Mouse (Mus musculus): ENCODE data around the gene Tnfsfm13.

Gene Tnfsfm13

DNA sequence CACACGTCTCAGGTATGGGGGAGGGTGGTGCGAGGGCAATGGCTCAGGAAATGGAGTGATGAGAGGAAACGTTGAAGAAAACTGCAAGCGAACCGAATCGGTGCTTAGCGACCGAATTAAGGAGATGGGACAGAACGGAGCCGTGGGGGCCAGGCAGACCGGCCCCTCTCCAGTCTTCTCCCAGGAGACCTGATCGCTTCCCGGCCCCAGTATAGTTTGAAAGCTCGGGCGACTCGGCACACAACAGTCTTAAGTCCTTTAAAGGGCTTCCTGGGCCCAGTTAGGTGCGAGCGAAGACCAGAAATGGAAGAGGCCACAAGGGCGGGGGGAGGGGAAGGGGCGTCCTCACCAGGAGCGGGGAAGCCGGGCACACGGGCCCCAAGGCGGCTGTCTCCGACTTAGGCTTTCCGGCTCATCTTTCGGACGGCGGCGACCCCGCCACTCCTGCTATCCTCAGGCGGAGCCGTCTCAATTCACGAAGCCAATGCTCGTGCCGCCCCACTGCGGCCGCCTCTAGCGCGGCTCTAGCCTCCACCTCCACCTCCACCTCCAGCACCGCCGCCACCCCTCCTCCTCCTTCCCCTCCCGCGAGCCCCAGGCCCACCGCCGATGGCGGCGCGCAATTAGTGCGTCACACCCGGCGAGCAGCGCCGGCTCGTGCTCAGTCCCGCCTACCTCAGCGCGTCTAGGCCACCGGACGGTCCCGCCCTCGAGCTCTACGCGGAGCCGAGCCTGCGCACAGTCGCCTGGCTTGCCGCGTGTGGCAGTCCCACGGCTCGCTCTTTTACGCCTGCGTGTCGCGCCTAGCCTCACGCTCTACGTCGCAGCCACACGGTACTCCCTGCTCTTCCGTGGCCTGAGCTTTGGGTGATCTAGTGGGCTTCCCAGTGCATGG lies 14.3 kb downstream of the Tnfsfm13 start, which contains the start of gene Senp3:
Gene Senp3, minus strand, starts transcription at position 771 of the 895 bp plus-strand sequence.
- peak; percentile 97 for DNase-seq (ENCODE audit: low read depth)

DNA sequence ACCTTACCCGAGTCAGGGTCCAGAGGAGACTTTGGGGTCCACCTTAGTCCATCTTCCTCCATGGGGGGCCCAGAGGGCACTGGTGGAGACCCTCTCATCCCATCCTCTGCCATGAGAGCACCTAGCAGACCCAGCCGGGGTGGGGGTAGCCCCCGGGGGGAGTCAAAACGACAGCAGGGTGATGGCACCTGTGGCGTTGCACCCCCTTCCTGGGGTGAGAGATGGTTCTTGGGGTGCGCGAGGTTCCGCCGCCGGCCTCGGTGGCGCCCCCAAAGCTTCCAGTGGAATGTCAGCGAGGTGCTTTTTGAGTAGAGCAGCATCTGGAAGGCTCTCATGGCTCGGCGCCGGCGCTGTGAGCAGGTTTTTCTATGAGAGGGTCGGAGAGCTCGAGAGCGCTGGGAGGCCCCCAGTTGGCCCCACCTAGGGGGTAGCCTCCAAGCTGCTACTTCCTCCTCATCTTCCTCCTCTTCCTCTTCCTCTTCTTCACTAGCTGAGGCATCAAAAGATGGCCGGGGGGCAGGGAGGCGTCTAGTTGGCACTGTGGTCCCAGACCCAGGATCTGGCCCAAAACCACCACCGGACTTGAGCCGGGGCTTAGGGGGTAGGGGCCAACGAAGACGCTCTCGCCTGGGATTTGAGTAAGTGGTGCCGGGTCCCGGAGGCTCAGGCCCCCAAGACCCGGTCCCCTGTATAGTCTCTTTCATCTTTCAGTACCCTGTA lies 15.6 kb downstream of the Tnfsfm13 start:
- no peak for DNase-seq (ENCODE audit: low read depth)

DNA sequence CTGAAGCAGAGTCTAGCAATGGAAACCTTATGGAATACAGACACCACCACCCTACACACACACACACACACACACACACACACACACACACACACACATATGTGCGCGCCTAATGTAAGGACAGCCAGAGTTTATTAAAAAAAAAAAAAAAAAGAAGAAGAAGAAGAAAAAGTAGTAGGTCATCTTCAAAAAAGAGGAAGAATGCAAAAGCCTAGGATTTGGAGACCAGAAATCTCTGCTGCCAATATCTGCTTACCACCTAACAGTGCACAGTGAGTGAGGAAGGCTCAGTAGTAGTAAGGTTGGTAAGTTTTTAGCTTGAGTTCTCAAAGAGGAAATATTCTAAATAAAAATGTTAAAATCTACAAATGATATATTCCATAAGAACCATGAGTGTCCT lies 16.8 kb downstream of the Tnfsfm13 start:
- no peak for DNase-seq (ENCODE audit: low read depth)

DNA sequence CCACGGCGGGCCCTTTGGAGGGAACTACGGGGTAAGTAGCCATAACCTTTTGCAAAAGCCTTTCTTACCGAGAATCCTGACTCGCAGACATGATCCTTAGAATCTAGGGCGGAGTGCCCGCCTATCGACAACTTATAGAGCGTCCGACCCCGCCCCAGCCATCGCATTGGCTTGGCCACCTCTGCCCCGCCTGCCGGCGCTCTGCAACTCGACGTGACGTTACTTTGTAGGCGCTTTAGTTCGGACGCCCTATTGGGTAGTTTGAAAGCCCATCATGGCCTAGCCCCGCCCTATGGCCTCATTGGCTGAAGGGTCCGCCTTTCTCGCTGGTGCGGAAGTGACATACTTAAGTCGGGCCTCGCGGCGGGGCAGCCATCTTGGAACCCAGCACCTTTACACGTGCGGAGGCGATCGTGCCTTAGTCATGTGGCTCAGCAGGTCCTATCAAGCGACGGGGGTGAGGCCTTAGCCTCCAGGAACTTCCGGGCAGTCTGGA lies 23.6 kb downstream of the Tnfsfm13 start, which contains the start of gene Eif4a1:
Gene Eif4a1, minus strand, starts transcription at position 213 of the 496 bp plus-strand sequence.
- DNase-seq (ENCODE audit: low read depth): peak; percentile 100

DNA sequence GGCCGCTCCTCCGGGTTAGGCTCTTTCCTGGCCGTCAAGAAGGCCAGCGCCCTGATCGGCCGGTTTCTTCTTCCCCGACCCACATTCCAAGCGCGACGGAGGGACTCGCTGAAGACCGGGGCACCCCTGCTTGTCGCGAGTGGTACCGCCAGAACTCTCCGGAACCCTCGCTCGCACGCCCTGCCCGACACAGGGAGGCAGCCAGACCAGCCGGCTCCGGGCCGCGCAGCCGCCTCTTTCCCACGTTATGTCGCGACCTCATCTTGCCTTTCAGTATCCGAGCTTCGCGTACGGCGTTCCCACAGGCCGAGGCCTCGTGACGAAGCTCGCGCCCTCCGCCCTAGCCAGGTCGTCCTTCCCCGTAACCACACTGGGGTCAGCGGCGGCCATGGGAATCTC lies 24.2 kb downstream of the Tnfsfm13 start:
- DNase-seq (ENCODE audit: low read depth): no peak

DNA sequence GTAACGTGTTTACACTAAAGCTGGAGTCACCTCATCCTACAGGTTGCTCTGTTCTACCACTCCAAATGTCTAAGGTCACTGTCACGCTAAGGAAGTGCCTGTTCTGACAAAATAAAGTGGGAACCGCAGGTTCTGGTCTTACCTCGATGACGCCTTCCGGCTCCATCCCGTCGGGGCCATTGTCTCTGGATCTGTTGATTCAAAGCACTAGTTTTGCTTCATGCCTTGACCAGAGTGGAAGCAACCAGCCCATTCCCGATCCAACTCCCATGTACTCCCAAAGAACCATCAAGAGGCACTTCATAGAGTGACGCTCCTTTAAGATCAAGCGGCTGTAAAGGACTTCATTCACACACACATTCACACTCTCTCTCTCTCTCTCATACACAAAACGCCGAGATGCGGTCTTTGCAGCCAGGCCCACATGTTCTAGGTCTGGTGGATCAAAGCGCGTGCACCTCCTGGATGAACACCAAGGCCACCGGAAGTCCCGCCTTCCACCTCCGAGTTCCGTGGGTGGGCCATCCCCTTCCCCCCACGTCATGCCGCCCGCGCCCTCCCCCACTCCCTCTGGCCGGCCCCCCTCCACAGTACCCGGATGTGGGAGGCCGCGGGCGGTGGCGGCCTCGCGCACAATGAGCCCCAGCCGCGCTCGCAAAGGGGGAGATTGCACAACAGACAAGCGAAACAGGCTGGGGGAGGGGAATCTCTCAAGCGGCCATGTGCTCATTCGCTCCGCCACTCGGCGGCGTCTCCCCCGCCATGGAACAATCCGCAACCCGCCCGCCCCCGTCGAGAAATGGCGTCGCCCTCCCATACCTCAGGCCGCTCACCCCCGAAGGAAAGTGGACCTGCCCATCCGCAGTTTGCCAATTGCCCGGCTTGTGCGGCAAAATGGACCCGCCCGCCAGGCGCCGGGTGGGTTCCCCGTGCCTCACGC lies 24.8 kb downstream of the Tnfsfm13 start:
- peak; percentile 99 for DNase-seq (ENCODE audit: low read depth)

DNA sequence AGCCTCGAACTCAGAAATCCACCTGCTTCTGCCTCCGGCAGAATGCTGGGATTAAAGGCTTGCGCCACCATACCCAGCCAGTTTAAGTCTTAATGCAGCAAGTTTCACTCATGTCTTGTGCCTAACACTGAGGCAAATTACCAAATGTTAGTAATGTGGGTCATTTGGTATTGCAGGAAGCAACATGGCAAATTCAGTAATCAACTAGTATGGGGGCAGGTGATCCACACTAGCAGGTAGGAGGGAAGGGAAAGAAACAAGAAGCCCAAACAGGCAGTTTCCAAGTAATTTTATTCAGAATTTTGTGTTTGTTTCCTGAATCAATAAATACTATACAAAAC lies 29.3 kb downstream of the Tnfsfm13 start:
- no peak for DNase-seq (ENCODE audit: low read depth)

DNA sequence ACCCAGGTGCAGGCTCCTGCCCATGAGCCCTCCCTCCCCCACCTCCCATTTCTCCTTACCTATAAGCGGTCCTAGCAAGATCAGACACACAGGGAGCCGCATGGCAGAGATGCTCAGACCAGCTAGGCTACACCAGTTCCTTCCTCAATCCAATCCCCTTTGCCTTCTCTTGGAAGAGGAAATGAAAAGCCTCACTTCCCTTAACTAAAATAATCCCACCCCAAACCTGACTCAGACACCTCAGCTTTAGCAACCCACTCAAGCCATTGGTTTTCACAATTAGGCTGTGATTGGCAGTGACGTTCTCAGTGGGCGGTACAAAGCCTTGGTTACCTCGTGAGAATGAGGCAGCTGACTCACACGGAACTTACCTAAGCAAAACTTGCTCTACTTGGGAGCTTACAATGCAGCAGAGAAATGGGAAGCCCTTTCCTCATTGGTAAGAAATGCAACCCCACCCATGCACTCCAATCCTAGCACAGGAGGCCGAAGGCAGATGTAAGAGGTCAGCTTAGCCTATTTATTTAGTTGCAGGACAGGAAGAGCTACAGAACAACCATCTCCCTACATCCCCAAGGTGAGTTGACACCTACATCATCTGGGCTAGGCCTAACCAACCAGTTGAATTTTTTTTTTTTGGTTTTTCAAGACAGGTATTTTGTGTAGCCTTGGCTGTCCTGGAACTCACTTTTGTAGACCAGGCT lies 29.8 kb downstream of the Tnfsfm13 start, which contains the start of gene Cd68:
Gene Cd68, minus strand, starts transcription at position 193 of the 704 bp plus-strand sequence.
- peak; percentile 85 for DNase-seq (ENCODE audit: low read depth)

DNA sequence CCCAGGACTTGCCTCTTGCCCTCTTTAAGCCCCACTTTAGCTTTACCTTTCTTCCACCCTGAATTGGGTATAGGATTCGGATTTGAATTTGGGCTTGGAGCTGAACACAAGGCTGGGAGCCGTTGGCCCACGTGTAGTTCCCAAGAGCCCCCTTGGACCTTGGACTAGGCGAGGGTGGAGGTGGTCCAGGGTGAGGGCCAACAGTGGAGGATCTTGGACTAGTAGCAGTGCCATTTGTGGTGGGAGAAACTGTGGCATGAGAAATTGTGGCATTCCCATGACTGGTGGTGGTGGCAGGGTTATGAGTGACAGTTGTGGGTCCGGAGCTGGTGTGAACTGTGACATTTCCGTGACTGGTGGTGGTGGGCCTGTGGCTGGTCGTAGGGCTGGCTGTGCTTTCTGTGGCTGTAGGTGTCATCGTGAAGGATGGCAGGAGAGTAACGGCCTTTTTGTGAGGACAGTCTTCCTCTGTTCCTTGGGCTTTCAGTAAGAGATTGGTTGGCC lies 30.4 kb downstream of the Tnfsfm13 start:
- no peak for DNase-seq (ENCODE audit: low read depth)

DNA sequence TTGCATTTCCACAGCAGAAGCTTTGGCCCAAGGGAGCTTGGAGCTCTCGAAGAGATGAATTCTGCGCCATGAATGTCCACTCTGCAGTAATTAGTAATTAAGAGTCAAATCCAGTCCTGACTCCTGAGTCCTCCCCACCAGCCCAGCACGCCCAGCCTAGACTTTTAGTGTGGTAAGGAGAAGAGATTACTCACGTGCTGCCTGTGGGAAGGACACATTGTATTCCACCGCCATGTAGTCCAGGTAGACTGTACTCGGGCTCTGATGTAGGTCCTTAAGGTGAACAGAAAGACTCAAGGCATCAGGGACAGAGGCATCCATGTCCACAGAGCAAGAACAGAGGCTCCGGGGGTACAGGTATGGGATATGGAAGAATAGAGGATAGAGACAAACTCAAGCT lies 31.1 kb downstream of the Tnfsfm13 start:
- no peak for DNase-seq (ENCODE audit: low read depth)

DNA sequence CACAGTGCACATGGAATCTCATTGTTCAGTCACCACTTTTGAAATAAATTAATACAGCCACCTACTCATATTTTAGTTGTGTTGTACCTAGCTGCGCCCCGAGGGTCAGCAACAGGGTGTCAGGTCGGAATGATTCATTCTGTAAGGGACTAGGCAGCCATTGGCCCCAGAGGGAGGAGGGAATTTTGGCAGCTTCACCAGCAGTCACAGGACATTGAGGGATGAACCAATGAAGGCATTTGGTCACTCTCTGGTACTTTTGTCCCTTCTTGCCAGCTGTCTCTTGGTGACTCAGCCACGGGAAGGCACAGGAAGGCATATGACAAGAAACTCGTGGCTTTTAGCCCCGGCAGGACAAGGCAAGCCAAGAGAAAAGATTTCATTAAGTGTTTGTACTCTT lies 32.1 kb downstream of the Tnfsfm13 start:
- DNase-seq (ENCODE audit: low read depth): no peak

DNA sequence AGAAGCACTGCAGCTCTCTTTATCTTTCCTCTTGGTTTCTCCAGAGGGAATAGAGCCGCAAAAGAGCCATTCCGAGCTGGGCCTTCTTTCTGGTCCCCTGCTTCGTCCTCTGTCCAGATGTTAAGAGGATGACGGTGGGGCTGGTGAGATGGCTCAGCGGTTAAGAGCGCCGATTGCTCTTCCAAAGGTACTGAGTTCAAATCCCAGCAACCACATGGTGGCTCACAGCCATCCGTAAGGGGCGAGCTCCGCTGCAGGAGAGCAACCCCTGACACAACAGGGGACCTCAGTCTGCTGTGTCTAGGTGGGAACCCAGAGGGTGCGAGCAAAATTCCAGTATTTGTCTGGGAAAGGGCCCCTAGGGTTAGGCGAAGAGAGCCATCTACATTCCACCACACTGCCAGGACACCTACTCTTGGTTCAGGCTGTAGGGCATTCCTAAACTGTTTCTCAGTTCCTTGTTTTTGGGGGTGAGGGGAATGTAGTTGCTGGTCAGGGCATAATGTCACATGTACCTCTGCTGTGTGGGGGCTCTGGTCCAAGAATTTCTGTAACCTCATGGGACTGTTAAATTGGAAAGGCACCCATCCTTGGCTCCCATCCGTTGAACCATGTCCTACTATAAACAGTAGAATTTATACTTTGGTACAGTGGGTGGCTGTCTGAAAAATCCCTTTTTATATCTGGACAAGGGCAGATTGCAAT lies 32.8 kb downstream of the Tnfsfm13 start:
- no peak for DNase-seq (ENCODE audit: low read depth)

DNA sequence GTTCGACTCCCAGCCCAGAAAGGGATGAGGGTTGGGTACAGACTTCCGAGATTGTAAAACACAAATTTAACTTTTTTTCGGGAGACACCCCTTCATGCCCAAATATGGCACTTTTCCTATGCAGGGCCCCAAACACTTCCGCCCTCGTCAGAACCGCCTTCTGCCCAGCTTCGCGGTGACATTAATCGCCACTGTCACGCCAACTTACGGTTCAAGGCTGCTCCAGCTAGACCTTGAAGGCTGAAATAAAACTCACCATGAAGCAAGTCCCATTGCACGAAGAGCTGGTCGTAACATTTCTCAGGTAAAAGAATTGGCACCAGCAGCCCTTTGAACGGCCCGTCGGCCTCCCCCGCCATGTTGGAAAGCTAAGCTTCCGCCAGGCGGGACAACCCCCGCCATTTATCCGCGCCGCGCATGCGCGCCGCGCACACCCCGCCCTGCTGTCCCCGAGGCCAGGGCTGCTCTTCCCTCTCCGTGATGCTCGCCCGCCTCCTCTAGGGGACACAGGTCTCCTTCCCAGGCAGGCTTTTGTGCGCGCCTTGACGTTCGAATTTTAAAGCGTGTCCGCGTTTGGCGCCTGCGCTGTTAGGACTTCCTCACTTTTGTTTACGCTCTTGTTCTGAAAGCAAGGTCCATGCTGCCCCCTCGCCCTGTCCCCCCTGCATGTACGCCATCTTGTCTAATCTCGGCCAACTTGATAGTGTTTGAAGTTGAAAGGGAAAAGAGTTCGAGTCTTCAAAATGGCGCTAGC lies 33.5 kb downstream of the Tnfsfm13 start, which contains the start of gene Mpdu1:
Gene Mpdu1, minus strand, starts transcription at position 430 of the 754 bp plus-strand sequence.
- peak; percentile 98 for DNase-seq (ENCODE audit: low read depth)

DNA sequence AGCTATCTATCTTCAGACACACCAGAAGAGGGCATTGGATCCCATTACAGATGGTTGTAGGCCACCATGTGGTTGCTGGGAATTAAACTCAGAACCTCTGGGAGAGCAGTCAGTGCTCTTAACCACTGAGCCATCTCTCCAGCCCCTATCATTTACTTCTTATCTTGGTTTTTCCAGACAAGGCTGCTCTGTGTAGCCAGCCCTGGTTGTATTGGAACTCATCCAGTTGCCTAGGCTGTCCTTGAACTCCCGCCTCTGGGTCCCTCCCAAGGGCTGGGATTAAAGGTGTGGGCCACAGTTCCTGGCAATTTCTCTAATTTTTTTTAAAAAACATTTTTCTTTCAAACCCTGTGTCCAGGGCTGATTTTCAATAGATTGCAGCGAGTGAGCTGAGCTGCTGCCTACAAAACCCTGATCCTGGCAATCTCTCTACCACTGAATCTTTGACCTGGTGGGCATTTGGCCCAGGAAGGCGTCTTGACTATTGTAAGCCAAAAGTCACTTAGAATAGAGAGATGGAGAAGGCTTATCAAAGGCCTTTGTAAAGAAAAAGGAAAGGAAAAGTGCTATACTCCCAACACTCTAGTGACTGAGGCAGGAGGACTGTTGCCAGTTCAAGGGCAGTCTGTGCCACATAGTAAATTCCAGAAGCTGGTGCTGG lies 34.5 kb downstream of the Tnfsfm13 start:
- DNase-seq (ENCODE audit: low read depth): peak; percentile 58

DNA sequence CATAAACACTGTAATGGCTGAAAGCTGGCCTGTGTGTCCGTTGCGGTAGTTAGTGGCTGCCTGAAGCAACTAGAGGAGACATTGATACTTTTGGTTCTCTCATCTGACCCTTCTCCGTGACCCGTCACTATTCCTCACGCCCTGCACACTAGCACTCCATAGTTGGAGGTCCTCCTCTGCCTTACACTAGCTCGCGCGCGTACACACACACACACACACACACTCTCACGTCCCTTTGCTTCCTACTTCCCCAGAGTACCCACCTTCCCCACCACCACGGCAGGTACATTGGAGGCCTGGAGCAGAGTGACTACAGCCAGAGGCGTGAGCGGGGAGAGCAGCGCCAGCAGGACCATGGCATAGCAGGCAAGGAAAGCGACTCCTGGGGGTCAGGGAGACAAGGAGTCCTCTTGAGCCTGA lies 38.4 kb downstream of the Tnfsfm13 start:
- no peak for DNase-seq (ENCODE audit: low read depth)

DNA sequence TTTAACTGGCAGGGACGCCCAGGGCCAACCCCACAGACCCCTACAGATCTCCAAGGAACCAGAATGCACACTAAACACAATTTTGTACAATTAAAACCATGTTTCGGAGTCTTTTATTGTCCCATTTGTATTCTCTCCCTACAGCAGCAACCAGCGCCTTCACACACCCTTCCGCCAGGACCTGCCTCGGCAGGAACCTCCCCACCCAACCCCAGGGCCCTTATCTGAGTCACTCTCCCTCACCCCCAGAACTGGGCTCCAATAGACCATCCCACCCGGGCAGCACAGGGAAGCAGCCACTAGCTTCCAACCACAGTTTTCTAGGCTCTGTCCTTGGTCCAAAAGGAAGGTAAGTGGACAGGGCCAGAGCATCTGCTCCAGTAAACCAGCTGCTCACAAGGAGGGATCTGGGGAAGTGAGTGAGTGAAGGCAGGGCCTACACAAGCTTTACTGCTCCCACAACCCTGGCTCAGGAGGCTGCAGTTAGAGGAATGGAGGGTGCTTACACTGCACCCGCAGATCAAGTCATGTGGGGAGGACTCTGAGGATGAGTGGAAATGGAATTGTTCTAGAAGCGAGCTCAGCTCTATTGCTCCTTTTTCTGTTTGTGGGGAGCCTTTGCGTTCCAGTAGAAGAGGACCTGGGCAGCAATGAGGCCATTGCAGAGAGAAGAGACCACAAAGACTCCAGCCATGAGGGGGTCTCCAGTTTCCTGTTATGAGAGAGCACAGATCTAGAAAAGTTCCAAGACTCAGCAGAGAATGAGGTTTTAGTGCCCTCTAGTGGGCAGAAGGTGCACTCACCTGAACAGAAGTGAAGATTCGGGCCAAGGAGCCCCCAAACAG lies 39.1 kb downstream of the Tnfsfm13 start:
- peak; percentile 80 for DNase-seq (ENCODE audit: low read depth)

DNA sequence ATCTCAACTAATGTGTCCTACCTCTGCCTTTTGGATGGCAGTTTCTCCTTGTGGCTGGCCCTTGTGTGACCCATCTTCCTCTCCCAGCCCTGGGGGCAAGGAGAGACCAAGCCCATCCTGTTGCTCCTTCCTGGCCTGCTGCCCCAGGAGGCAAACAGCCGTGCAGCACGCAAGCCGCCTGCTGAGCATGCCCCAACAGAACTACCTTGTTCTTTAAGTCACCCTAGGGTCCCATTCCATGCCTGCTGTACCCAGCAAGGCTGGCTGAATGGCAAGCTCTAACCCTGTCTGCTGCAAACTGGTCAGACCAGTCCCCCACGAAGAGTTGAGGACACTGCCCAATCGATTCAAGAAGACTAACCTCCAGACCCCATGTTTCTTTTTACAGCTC lies 39.8 kb downstream of the Tnfsfm13 start:
- no peak for DNase-seq (ENCODE audit: low read depth)

All from NIH3T3 (cell line).